Mouse (Mus musculus): Measurements from ENCODE around the gene Angpt4.

- TF ChIP-seq POLR2A (IDR thresholded peaks at IDR 0.05; ENCODE audit: extremely low read depth, insufficient read depth, low read length) (no peak), CTCF (IDR thresholded peaks at IDR 0.05; ENCODE audit: low read depth, low read length) (no peak)
Measured at GRCm38 (mm10) chr2:151968451-151968850, 57.4 kb downstream of the Angpt4 start.

All from liver, adult 2 months (tissue).